Mouse (Mus musculus) forebrain, embryonic 14.5 days (tissue): ENCODE data around the gene Marc1. TPM values are rescaled to one million over a fixed set of nuclear protein-coding genes. Genes with fewer than 3 reads are reported as not detected.
A peak's percentile ranks its signal among the peaks of the same experiment; 100 is the strongest.

ENCODE experiments used
- ATAC-seq: fragments of 200-750 bp; cut with Nextera tagmentation; 2 replicates; pipeline ENCODE4 v1.8.0; 2017; ENCODE audit warnings: mild to moderate bottlenecking, moderate library complexity
- DNase-seq: peaks from one replicate; pipeline ENCODE4 v3.0.0-alpha.2; 2015; ENCODE audit warnings: low spot score
- H3K27ac ChIP-seq: fragments of 300-500 bp; sonication (generic); 2 replicates; pipeline ENCODE4 v1.5.1; 2014; ENCODE audit warnings: low read depth, mild to moderate bottlenecking, control low read depth, low read length, moderate library complexity
- H3K27me3 ChIP-seq: fragments of 300-500 bp; sonication (generic); replicated peaks from 2 replicates; pipeline ENCODE4 v1.6.1; 2014; ENCODE audit warnings: low read length, control low read depth, mixed read lengths; ENCODE audit not compliant: control insufficient read depth, insufficient read depth
- H3K36me3 ChIP-seq: fragments of 300-500 bp; sonication (generic); 2 replicates; pipeline ENCODE4 v1.6.1; 2014; ENCODE audit warnings: low read length, control low read depth; ENCODE audit not compliant: control insufficient read depth, insufficient read depth
- H3K4me1 ChIP-seq: fragments of 300-500 bp; sonication (generic); 2 replicates; pipeline ENCODE4 v1.6.1; 2014; ENCODE audit warnings: antibody characterized with exemption, low read length, control low read depth; ENCODE audit not compliant: control insufficient read depth, insufficient read depth
- H3K4me2 ChIP-seq: fragments of 300-500 bp; sonication (generic); 2 replicates; pipeline ENCODE4 v1.6.1; 2014; ENCODE audit warnings: mild to moderate bottlenecking, control low read depth, low read length
- H3K4me3 ChIP-seq: fragments of 300-500 bp; sonication (generic); 2 replicates; pipeline ENCODE4 v1.5.1; 2014; ENCODE audit warnings: low read depth, low read length, control low read depth
- H3K9ac ChIP-seq: fragments of 300-500 bp; sonication (generic); 2 replicates; pipeline ENCODE4 v1.6.1; 2014; ENCODE audit warnings: mild to moderate bottlenecking, low read length, control low read depth, moderate library complexity
- H3K9me3 ChIP-seq: fragments of 300-500 bp; sonication (generic); replicated peaks from 2 replicates; pipeline ENCODE4 v1.6.1; 2016; ENCODE audit warnings: low read length, control low read depth, mixed read lengths; ENCODE audit not compliant: control insufficient read depth
- WGBS: fragments of 180-500 bp; shearing (Covaris S2); extraction: QIAGEN DNeasy Blood & Tissue Kit; methylation state at CpG from one replicate; pipeline ENCODE4 v1.1.7; 2014; 5-methylcytosine and 5-hydroxymethylcytosine counted together
- polyA plus RNA-seq: library from polyadenylated mRNA; unstranded; fragments of >200 nt; fragmentation: Nextera tagmentation; extraction: Ambion mirVana; gene quantifications from 2 replicates; pipeline ENCODE4 v1.2.1, GENCODE M21; 2014

The Marc1 gene
- polyA plus RNA-seq, 1 experiment from 2014 or later: not detected

- Histone ChIP-seq H3K36me3 (no peaks in the 10 kb centered on the region), H3K9ac (no peak overlapping the region), H3K4me1 (peaks cover 10% of the 10 kb centered on the region), H3K4me3 (no peak overlapping the region), H3K9me3 (no peaks in the 10 kb centered on the region), H3K4me2 (no peak overlapping the region), H3K27me3 (no peaks in the 10 kb centered on the region), H3K27ac (no peak overlapping the region)
- ATAC-seq (no peak), DNase-seq (no peak)
- 50% methylated on average over 3 of the region's 3 CpGs for WGBS
Measured at GRCm38 (mm10) chr1:184846973-184847372, 35.9 kb upstream of the Marc1 start.

GRCm38 (mm10) chr1:184846092-184846750, 35.1 kb upstream of the Marc1 start, which contains the start of gene Marc2:
Marc2 (minus strand) TSS chr1:184846451.
- H3K4me1 ChIP-seq: peaks cover 10% of the 10 kb centered on the region
- H3K4me3 ChIP-seq: peak within 1 kb of the TSS; percentile 78
- H3K27ac ChIP-seq: peak within 1 kb of the TSS; percentile 27; the same call in 1 of the 2 replicates
- no peaks in the 10 kb centered on the region for H3K9me3 ChIP-seq
- H3K4me2 ChIP-seq: peak within 1 kb of the TSS; percentile 86
- H3K36me3 ChIP-seq: no peaks in the 10 kb centered on the region
- 5% methylated on average over 18 of the region's 18 CpGs for WGBS
- ATAC-seq (no peak), DNase-seq (no peak)
- peak within 1 kb of the TSS; percentile 80 for H3K9ac ChIP-seq
- H3K27me3 ChIP-seq: no peaks in the 10 kb centered on the region

GRCm38 (mm10) chr1:184845111-184846071, 34.3 kb upstream of the Marc1 start:
- DNase-seq (peak; percentile 90), ATAC-seq (peak; percentile 99)
- Histone ChIP-seq H3K36me3 (no peaks in the 10 kb centered on the region), H3K4me1 (peaks cover 10% of the 10 kb centered on the region), H3K9me3 (no peaks in the 10 kb centered on the region), H3K27me3 (no peaks in the 10 kb centered on the region), H3K4me3 (peak overlapping the region; percentile 78), H3K9ac (peak overlapping the region; percentile 80), H3K27ac (peak overlapping the region; percentile 27; the same call in 1 of the 2 replicates), H3K4me2 (peak overlapping the region; percentile 86)
- WGBS: under 1% methylated on average over 67 of the region's 67 CpGs

- ATAC-seq (no peak), DNase-seq (no peak)
- H3K27ac ChIP-seq: no peak overlapping the region
- H3K36me3 ChIP-seq: no peaks in the 10 kb centered on the region
- H3K4me1 ChIP-seq: peaks cover 10% of the 10 kb centered on the region
- peak overlapping the region; percentile 78 for H3K4me3 ChIP-seq
- H3K27me3 ChIP-seq: no peaks in the 10 kb centered on the region
- peak overlapping the region; percentile 86 for H3K4me2 ChIP-seq
- WGBS: 24% methylated on average over 15 of the region's 15 CpGs
- H3K9ac ChIP-seq: peak overlapping the region; percentile 80
- H3K9me3 ChIP-seq: no peaks in the 10 kb centered on the region
Measured at GRCm38 (mm10) chr1:184844326-184845066, 33.4 kb upstream of the Marc1 start.

GRCm38 (mm10) chr1:184837649-184838048, 26.5 kb upstream of the Marc1 start:
- Histone ChIP-seq H3K4me2 (no peak overlapping the region), H3K4me1 (no peaks in the 10 kb centered on the region), H3K27me3 (no peaks in the 10 kb centered on the region), H3K4me3 (no peak overlapping the region), H3K9me3 (no peaks in the 10 kb centered on the region), H3K9ac (no peak overlapping the region), H3K36me3 (peaks cover 3% of the 10 kb centered on the region), H3K27ac (no peak overlapping the region)
- ATAC-seq: no peak
- DNase-seq: no peak
- WGBS: 91% methylated on average over 4 of the region's 4 CpGs

GRCm38 (mm10) chr1:184836350-184836749, 25.2 kb upstream of the Marc1 start:
- Histone ChIP-seq H3K9me3 (no peaks in the 10 kb centered on the region), H3K36me3 (peaks cover 13% of the 10 kb centered on the region), H3K4me1 (no peaks in the 10 kb centered on the region), H3K27ac (no peak overlapping the region), H3K4me2 (no peak overlapping the region), H3K9ac (no peak overlapping the region), H3K4me3 (no peak overlapping the region), H3K27me3 (no peaks in the 10 kb centered on the region)
- ATAC-seq (no peak), DNase-seq (no peak)
- 72% methylated on average over 5 of the region's 5 CpGs for WGBS

- Histone ChIP-seq H3K4me2 (no peak overlapping the region), H3K27ac (no peak overlapping the region), H3K9me3 (no peaks in the 10 kb centered on the region), H3K27me3 (no peaks in the 10 kb centered on the region), H3K4me1 (no peaks in the 10 kb centered on the region), H3K4me3 (no peak overlapping the region), H3K9ac (no peak overlapping the region), H3K36me3 (peaks cover 19% of the 10 kb centered on the region)
- ATAC-seq (no peak), DNase-seq (no peak)
- WGBS: 93% methylated on average over 7 of the region's 7 CpGs
Measured at GRCm38 (mm10) chr1:184833499-184833898, 22.4 kb upstream of the Marc1 start.

GRCm38 (mm10) chr1:184832211-184832610, 21.1 kb upstream of the Marc1 start:
- Histone ChIP-seq H3K27me3 (no peaks in the 10 kb centered on the region), H3K27ac (no peak overlapping the region), H3K4me1 (no peaks in the 10 kb centered on the region), H3K4me3 (no peak overlapping the region), H3K9ac (no peak overlapping the region), H3K36me3 (peaks cover 19% of the 10 kb centered on the region), H3K4me2 (no peak overlapping the region), H3K9me3 (no peaks in the 10 kb centered on the region)
- DNase-seq (no peak), ATAC-seq (no peak)
- 83% methylated on average over 10 of the region's 10 CpGs for WGBS
